Mouse (Mus musculus): ENCODE measurements around the gene Emp1. TPM values are rescaled to one million over a fixed set of nuclear protein-coding genes. Genes with fewer than 3 reads are reported as not detected.

The Emp1 gene
- polyA plus RNA-seq, 1 experiment from 2014 or later = 136 TPM

- ATAC-seq (peak; percentile 65), DNase-seq (ENCODE audit: low spot score) (peak; percentile 86)
- peak overlapping the region; percentile 33; the same call in 1 of the 2 replicates for H3K4me2 ChIP-seq (replicated peaks; ENCODE audit: low read depth, low read length)
- 31% methylated on average over 16 of the region's 16 CpGs for WGBS
- H3K27ac ChIP-seq (ENCODE audit: low read length) = no peak overlapping the region
- no peaks in the 10 kb centered on the region for H3K9me3 ChIP-seq (ENCODE audit: low read length)
- H3K4me3 ChIP-seq (ENCODE audit: low read depth, low read length) = no peak overlapping the region
- peaks cover 3% of the 10 kb centered on the region; the same call in 1 of the 2 replicates for H3K4me1 ChIP-seq (ENCODE audit: insufficient read depth, low read depth, low read length)
- peaks cover 34% of the 10 kb centered on the region for H3K36me3 ChIP-seq (ENCODE audit: insufficient read depth, low read length)
- TF ChIP-seq CTCF (IDR thresholded peaks at IDR 0.05) (peak; percentile 86), EP300 (IDR thresholded peaks at IDR 0.05) (peak; percentile 55)
- H3K27me3 ChIP-seq (replicated peaks; ENCODE audit: insufficient read depth, low read length) = no peaks in the 10 kb centered on the region
- no peak overlapping the region for H3K9ac ChIP-seq (replicated peaks; ENCODE audit: low read depth)
Measured at GRCm38 (mm10) chr6:135377583-135378319, 15.4 kb downstream of the Emp1 start.

- TF ChIP-seq EP300 (IDR thresholded peaks at IDR 0.05) (no peak), CTCF (IDR thresholded peaks at IDR 0.05) (no peak)
- ATAC-seq = no peak
- H3K27me3 ChIP-seq (replicated peaks; ENCODE audit: insufficient read depth, low read length) = no peaks in the 10 kb centered on the region
- no peaks in the 10 kb centered on the region for H3K4me1 ChIP-seq (ENCODE audit: insufficient read depth, low read depth, low read length)
- H3K36me3 ChIP-seq (ENCODE audit: insufficient read depth, low read length) = peaks cover 31% of the 10 kb centered on the region
- no peak overlapping the region for H3K9ac ChIP-seq (replicated peaks; ENCODE audit: low read depth)
- H3K4me3 ChIP-seq (ENCODE audit: low read depth, low read length) = no peak overlapping the region
- no peak overlapping the region for H3K4me2 ChIP-seq (replicated peaks; ENCODE audit: low read depth, low read length)
- H3K9me3 ChIP-seq (ENCODE audit: low read length) = no peaks in the 10 kb centered on the region
- no peak overlapping the region for H3K27ac ChIP-seq (ENCODE audit: low read length)
- no peak for DNase-seq (ENCODE audit: low spot score)
Measured at GRCm38 (mm10) chr6:135383919-135384318, 21.6 kb downstream of the Emp1 start.

- no peak overlapping the region for H3K4me3 ChIP-seq (ENCODE audit: low read depth, low read length)
- DNase-seq (ENCODE audit: low spot score) = peak; percentile 80
- no peak overlapping the region for H3K9ac ChIP-seq (replicated peaks; ENCODE audit: low read depth)
- TF ChIP-seq EP300 (IDR thresholded peaks at IDR 0.05) = peak; percentile 71
- TF ChIP-seq CTCF (IDR thresholded peaks at IDR 0.05) = no peak
- H3K27me3 ChIP-seq (replicated peaks; ENCODE audit: insufficient read depth, low read length) = no peaks in the 10 kb centered on the region
- H3K4me1 ChIP-seq (ENCODE audit: insufficient read depth, low read depth, low read length) = no peaks in the 10 kb centered on the region
- 51% methylated on average over 8 of the region's 8 CpGs for WGBS
- peaks cover 13% of the 10 kb centered on the region; the same call in 1 of the 2 replicates for H3K36me3 ChIP-seq (ENCODE audit: insufficient read depth, low read length)
- no peaks in the 10 kb centered on the region for H3K9me3 ChIP-seq (ENCODE audit: low read length)
- peak; percentile 75 for ATAC-seq
- H3K4me2 ChIP-seq (replicated peaks; ENCODE audit: low read depth, low read length) = no peak overlapping the region
- peak overlapping the region; percentile 73 for H3K27ac ChIP-seq (ENCODE audit: low read length)
Measured at GRCm38 (mm10) chr6:135385738-135386459, 23.6 kb downstream of the Emp1 start.

GRCm38 (mm10) chr6:135387653-135388052, 25.3 kb downstream of the Emp1 start:
- peak; percentile 55 for DNase-seq (ENCODE audit: low spot score)
- 68% methylated on average over 1 of the region's 1 CpGs for WGBS
- TF ChIP-seq EP300 (IDR thresholded peaks at IDR 0.05) (peak; percentile 90), CTCF (IDR thresholded peaks at IDR 0.05) (no peak)

GRCm38 (mm10) chr6:135388711-135389110, 26.4 kb downstream of the Emp1 start:
- H3K9ac ChIP-seq (replicated peaks; ENCODE audit: low read depth) = no peak overlapping the region
- H3K4me1 ChIP-seq (ENCODE audit: insufficient read depth, low read depth, low read length) = no peaks in the 10 kb centered on the region
- DNase-seq (ENCODE audit: low spot score) (peak; percentile 41), ATAC-seq (peak; percentile 59)
- no peak overlapping the region for H3K4me3 ChIP-seq (ENCODE audit: low read depth, low read length)
- H3K4me2 ChIP-seq (replicated peaks; ENCODE audit: low read depth, low read length) = no peak overlapping the region
- H3K27ac ChIP-seq (ENCODE audit: low read length) = 0 out of 2 replicates have a peak overlapping the region, but pooled peaks have one; percentile 15
- WGBS = 43% methylated on average over 8 of the region's 8 CpGs
- H3K9me3 ChIP-seq (ENCODE audit: low read length) = no peaks in the 10 kb centered on the region
- no peaks in the 10 kb centered on the region for H3K27me3 ChIP-seq (replicated peaks; ENCODE audit: insufficient read depth, low read length)
- peak; percentile 75 for TF ChIP-seq EP300 (IDR thresholded peaks at IDR 0.05)
- no peak for TF ChIP-seq CTCF (IDR thresholded peaks at IDR 0.05)
- no peaks in the 10 kb centered on the region for H3K36me3 ChIP-seq (ENCODE audit: insufficient read depth, low read length)

More at GRCm38 (mm10) chr6:135387653-135388052, 25.3 kb downstream of the Emp1 start:
- H3K4me1 ChIP-seq (ENCODE audit: insufficient read depth, low read depth, low read length) = no peaks in the 10 kb centered on the region
- ATAC-seq = no peak
- no peaks in the 10 kb centered on the region for H3K27me3 ChIP-seq (replicated peaks; ENCODE audit: insufficient read depth, low read length)
- no peaks in the 10 kb centered on the region for H3K9me3 ChIP-seq (ENCODE audit: low read length)
- H3K4me3 ChIP-seq (ENCODE audit: low read depth, low read length) = no peak overlapping the region
- no peaks in the 10 kb centered on the region for H3K36me3 ChIP-seq (ENCODE audit: insufficient read depth, low read length)
- H3K27ac ChIP-seq (ENCODE audit: low read length) = 0 out of 2 replicates have a peak overlapping the region, but pooled peaks have one; percentile 15
- H3K4me2 ChIP-seq (replicated peaks; ENCODE audit: low read depth, low read length) = no peak overlapping the region
- no peak overlapping the region for H3K9ac ChIP-seq (replicated peaks; ENCODE audit: low read depth)

GRCm38 (mm10) chr6:135390398-135390797, 28.1 kb downstream of the Emp1 start:
- no peak overlapping the region for H3K9ac ChIP-seq (replicated peaks; ENCODE audit: low read depth)
- H3K4me2 ChIP-seq (replicated peaks; ENCODE audit: low read depth, low read length) = no peak overlapping the region
- no peak overlapping the region for H3K4me3 ChIP-seq (ENCODE audit: low read depth, low read length)
- H3K36me3 ChIP-seq (ENCODE audit: insufficient read depth, low read length) = no peaks in the 10 kb centered on the region
- no peak for ATAC-seq
- no peak overlapping the region for H3K27ac ChIP-seq (ENCODE audit: low read length)
- TF ChIP-seq EP300 (IDR thresholded peaks at IDR 0.05) (no peak), CTCF (IDR thresholded peaks at IDR 0.05) (no peak)
- no peaks in the 10 kb centered on the region for H3K27me3 ChIP-seq (replicated peaks; ENCODE audit: insufficient read depth, low read length)
- H3K9me3 ChIP-seq (ENCODE audit: low read length) = no peaks in the 10 kb centered on the region
- 27% methylated on average over 3 of the region's 3 CpGs for WGBS
- DNase-seq (ENCODE audit: low spot score) = no peak
- no peaks in the 10 kb centered on the region for H3K4me1 ChIP-seq (ENCODE audit: insufficient read depth, low read depth, low read length)
